Mouse (Mus musculus) adrenal gland, postnatal 10 days (tissue): ENCODE measurements at regions not wholly inside any gene's neighbourhood (a gene's known extent, or its start where the extent isn't known, plus 50 kb on each side); places are given as distances from the start of the nearest gene placed in this dataset.

Source experiments
- DNase-seq: peaks from one replicate; pipeline ENCODE4 v3.0.0; 2021; ENCODE audit warnings: mixed read lengths

- no peak for DNase-seq
These were observed 244.4 kb downstream of the Irs2 start for GRCm38 (mm10) chr8:10763907-10764306.

- no peak for DNase-seq
These were observed 246.5 kb downstream of the Irs2 start for GRCm38 (mm10) chr8:10761694-10762305.

GRCm38 (mm10) chr8:10760851-10761693, 247.2 kb downstream of the Irs2 start:
- peak; percentile 21 for DNase-seq

GRCm38 (mm10) chr8:10760231-10760630, 248.0 kb downstream of the Irs2 start:
- DNase-seq: no peak

GRCm38 (mm10) chr8:10758151-10758550, 250.1 kb downstream of the Irs2 start:
- DNase-seq: no peak

- no peak for DNase-seq
These were observed 253.3 kb downstream of the Irs2 start for GRCm38 (mm10) chr8:10754986-10755308.

GRCm38 (mm10) chr8:10754232-10754985, 253.8 kb downstream of the Irs2 start:
- no peak for DNase-seq

GRCm38 (mm10) chr8:10753056-10753455, 255.2 kb downstream of the Irs2 start:
- DNase-seq: no peak

- no peak for DNase-seq
These were observed 261.1 kb downstream of the Irs2 start for GRCm38 (mm10) chr8:10747150-10747549.

GRCm38 (mm10) chr8:10743241-10743640, 265.0 kb downstream of the Irs2 start:
- DNase-seq: no peak

- DNase-seq: no peak
These were observed 267.4 kb downstream of the Irs2 start for GRCm38 (mm10) chr8:10740837-10741236.

GRCm38 (mm10) chr8:10738486-10739081, 269.7 kb downstream of the Irs2 start:
- DNase-seq: no peak

- no peak for DNase-seq
These were observed 273.5 kb downstream of the Irs2 start for GRCm38 (mm10) chr8:10734746-10735145.

- no peak for DNase-seq
These were observed 284.9 kb downstream of the Irs2 start for GRCm38 (mm10) chr8:10723332-10723731.

- no peak for DNase-seq
These were observed 285.5 kb downstream of the Irs2 start for GRCm38 (mm10) chr8:10722742-10723141.

GRCm38 (mm10) chr8:10722342-10722741, 285.9 kb downstream of the Irs2 start:
- no peak for DNase-seq

GRCm38 (mm10) chr8:10721146-10721862, 287.0 kb downstream of the Irs2 start:
- no peak for DNase-seq

GRCm38 (mm10) chr8:10720398-10720797, 287.9 kb downstream of the Irs2 start:
- no peak for DNase-seq

- no peak for DNase-seq
These were observed 288.8 kb downstream of the Irs2 start for GRCm38 (mm10) chr8:10719411-10719810.

- DNase-seq: no peak
These were observed 291.0 kb downstream of the Irs2 start for GRCm38 (mm10) chr8:10717297-10717696.

GRCm38 (mm10) chr8:10716161-10716560, 292.1 kb downstream of the Irs2 start:
- DNase-seq: no peak

- no peak for DNase-seq
These were observed 294.7 kb downstream of the Irs2 start for GRCm38 (mm10) chr8:10713515-10714042.
